Mouse (Mus musculus): ENCODE measurements around the gene Noxo1.

DNA sequence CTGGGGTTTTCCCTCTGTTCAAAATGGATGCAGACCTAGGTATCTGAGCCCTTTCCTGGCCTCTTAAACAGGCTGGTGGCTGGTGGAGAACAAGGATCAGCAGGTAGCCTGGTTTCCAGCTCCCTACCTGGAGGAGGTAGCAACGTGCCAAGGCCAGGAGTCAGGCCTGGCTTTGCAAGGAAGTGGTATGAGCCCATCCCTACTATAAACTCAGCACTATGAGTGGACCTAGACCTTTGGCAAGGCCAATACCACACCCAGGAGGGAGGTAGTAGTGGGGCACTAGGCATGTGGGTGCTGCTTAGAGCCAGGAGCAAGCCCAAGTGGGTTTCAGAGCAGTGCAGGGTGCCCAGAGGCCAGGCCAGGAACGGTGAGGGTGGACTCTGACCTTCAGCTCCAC, 3.4 kb downstream of the Noxo1 start:
- TF ChIP-seq CTCF (IDR thresholded peaks at IDR 0.05; ENCODE audit: control insufficient read depth, insufficient read depth, low read length): no peak
- no peak for TF ChIP-seq POLR2A (IDR thresholded peaks at IDR 0.05; ENCODE audit: borderline replicate concordance, control insufficient read depth, low read depth, low read length)
